Mouse (Mus musculus) G1E (cell line): ENCODE measurements around the gene Klf7.

Experiments
- CTCF ChIP-seq: IDR thresholded peaks from 2 replicates; pipeline ENCODE4 v1.5.1; 2012; ENCODE audit warnings: low read depth, low read length, inconsistent platforms, mixed read lengths
- GATA1 ChIP-seq: IDR thresholded peaks from 2 replicates; pipeline ENCODE4 v1.6.1; 2012; ENCODE audit warnings: borderline replicate concordance, low read length, inconsistent platforms, mixed read lengths
- POLR2AphosphoS5 ChIP-seq: IDR thresholded peaks from 2 replicates; pipeline ENCODE4 v1.6.1; 2012; ENCODE audit warnings: low read depth, low read length, inconsistent platforms; ENCODE audit not compliant: insufficient replicate concordance

DNA sequence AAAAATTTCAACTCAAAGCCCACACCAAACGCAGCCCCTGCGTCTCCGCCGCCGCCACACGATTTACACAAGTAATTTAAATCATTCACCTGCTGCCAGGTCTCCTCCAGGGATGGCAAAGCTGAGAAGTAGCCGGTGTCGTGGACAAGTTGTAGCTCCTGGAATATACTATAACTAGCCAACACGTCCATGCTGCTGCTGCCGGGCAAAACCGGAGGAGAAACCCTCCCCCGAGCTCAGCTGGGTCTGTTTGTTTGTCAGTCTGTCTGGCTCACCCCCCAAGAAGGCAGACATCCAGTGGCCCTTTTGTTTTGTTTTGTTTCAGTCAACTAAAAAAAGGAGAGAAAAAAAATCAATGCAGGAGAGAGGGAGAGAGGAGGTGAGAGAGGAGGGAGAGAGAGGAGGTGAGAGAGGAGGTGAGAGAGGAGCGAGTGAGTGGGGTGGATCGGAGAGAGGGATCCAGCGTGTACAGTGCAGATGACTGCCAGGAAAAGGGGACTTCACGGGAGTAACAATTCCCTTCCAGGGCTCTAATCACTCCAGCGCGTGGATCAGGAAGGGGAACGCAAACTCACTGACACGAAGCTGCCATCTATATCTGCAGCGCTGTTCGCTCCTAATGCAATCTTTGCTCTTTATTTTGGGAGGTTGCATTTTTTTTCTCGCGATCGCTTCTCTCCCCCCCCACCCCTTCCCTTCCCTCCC is 1.1 kb downstream of the Klf7 start:
- TF ChIP-seq GATA1, result no peak
- no peak for TF ChIP-seq CTCF
- TF ChIP-seq POLR2AphosphoS5, result no peak
